Mouse (Mus musculus) hindbrain, embryonic 16.5 days (tissue): ENCODE measurements at regions not wholly inside any gene's neighbourhood (a gene's known extent, or its start where the extent isn't known, plus 50 kb on each side); places are given as distances from the start of the nearest gene placed in this dataset.

ENCODE experiments used
- ATAC-seq: fragments of 200-750 bp; cut with Nextera tagmentation; 2 replicates; pipeline ENCODE4 v1.8.0; 2017; ENCODE audit warnings: moderate TSS enrichment, moderate library complexity
- H3K27ac ChIP-seq: fragments of 300-500 bp; sonication (generic); 2 replicates; pipeline ENCODE4 v1.5.1; 2014; ENCODE audit warnings: low read depth, mild to moderate bottlenecking, control low read depth, low read length, moderate library complexity
- H3K27me3 ChIP-seq: fragments of 300-500 bp; sonication (generic); replicated peaks from 2 replicates; pipeline ENCODE4 v1.6.1; 2014; ENCODE audit warnings: low read length; ENCODE audit not compliant: control insufficient read depth, insufficient read depth
- H3K36me3 ChIP-seq: fragments of 300-500 bp; sonication (generic); 2 replicates; pipeline ENCODE4 v1.6.1; 2014; ENCODE audit warnings: mild to moderate bottlenecking, low read length, moderate library complexity, mixed read lengths; ENCODE audit not compliant: control insufficient read depth, insufficient read depth
- H3K4me1 ChIP-seq: fragments of 300-500 bp; sonication (generic); 2 replicates; pipeline ENCODE4 v1.6.1; 2014; ENCODE audit warnings: low read depth, low read length; ENCODE audit not compliant: control insufficient read depth, insufficient read depth
- H3K4me2 ChIP-seq: fragments of 300-500 bp; sonication (generic); 2 replicates; pipeline ENCODE4 v1.6.1; 2014; ENCODE audit warnings: mild to moderate bottlenecking, low read length, control low read depth, moderate library complexity
- H3K4me3 ChIP-seq: fragments of 300-500 bp; sonication (generic); 2 replicates; pipeline ENCODE4 v1.5.1; 2014; ENCODE audit warnings: mild to moderate bottlenecking, low read length, control low read depth, moderate library complexity
- H3K9ac ChIP-seq: fragments of 300-500 bp; sonication (generic); 2 replicates; pipeline ENCODE4 v1.6.1; 2014; ENCODE audit warnings: low read depth, mild to moderate bottlenecking, control low read depth, low read length, moderate library complexity
- H3K9me3 ChIP-seq: fragments of 300-500 bp; sonication (generic); 2 replicates; pipeline ENCODE4 v1.6.1; 2014; ENCODE audit warnings: mild to moderate bottlenecking, low read length, moderate library complexity; ENCODE audit not compliant: control insufficient read depth
- WGBS: fragments of 180-500 bp; shearing (Covaris S2); extraction: QIAGEN DNeasy Blood & Tissue Kit; methylation state at CpG from one replicate; pipeline ENCODE4 v1.1.7; 2014; 5-methylcytosine and 5-hydroxymethylcytosine counted together

GRCm38 (mm10) chr1:177338466-177339206 lies 80.6 kb upstream of the Akt3 start:
- peak overlapping the region; percentile 43 for H3K4me3 ChIP-seq
- no peaks in the 10 kb centered on the region for H3K36me3 ChIP-seq
- peak overlapping the region; percentile 81 for H3K27ac ChIP-seq
- no peaks in the 10 kb centered on the region for H3K27me3 ChIP-seq
- H3K4me2 ChIP-seq = peak overlapping the region; percentile 68
- ATAC-seq = peak; percentile 97
- H3K9ac ChIP-seq = peak overlapping the region; percentile 69
- peaks cover 4% of the 10 kb centered on the region for H3K4me1 ChIP-seq
- WGBS = 6% methylated on average over 32 of the region's 32 CpGs
- H3K9me3 ChIP-seq = no peaks in the 10 kb centered on the region

- Histone ChIP-seq H3K9me3 (no peaks in the 10 kb centered on the region), H3K27ac (no peak overlapping the region)
- ATAC-seq = no peak
Observed at GRCm38 (mm10) chr1:177337756-177338155, 79.8 kb upstream of the Akt3 start.

GRCm38 (mm10) chr1:177337141-177337540 lies 79.1 kb upstream of the Akt3 start:
- no peaks in the 10 kb centered on the region for H3K36me3 ChIP-seq
- no peaks in the 10 kb centered on the region for H3K27me3 ChIP-seq
- 93% methylated on average over 4 of the region's 4 CpGs for WGBS
- peaks cover 4% of the 10 kb centered on the region for H3K4me1 ChIP-seq
- no peak for ATAC-seq
- H3K9me3 ChIP-seq = no peaks in the 10 kb centered on the region
- H3K9ac ChIP-seq = no peak overlapping the region
- no peak overlapping the region for H3K4me3 ChIP-seq
- H3K27ac ChIP-seq = no peak overlapping the region
- no peak overlapping the region for H3K4me2 ChIP-seq

More at GRCm38 (mm10) chr1:177337756-177338155, 79.8 kb upstream of the Akt3 start:
- H3K27me3 ChIP-seq = no peaks in the 10 kb centered on the region
- no peak overlapping the region for H3K4me3 ChIP-seq
- H3K9ac ChIP-seq = no peak overlapping the region
- H3K4me2 ChIP-seq = no peak overlapping the region
- H3K36me3 ChIP-seq = no peaks in the 10 kb centered on the region
- peaks cover 4% of the 10 kb centered on the region for H3K4me1 ChIP-seq

- H3K27ac ChIP-seq = no peak overlapping the region
- H3K9ac ChIP-seq = no peak overlapping the region
- ATAC-seq = no peak
- 91% methylated on average over 2 of the region's 2 CpGs for WGBS
- peaks cover 4% of the 10 kb centered on the region for H3K4me1 ChIP-seq
- no peaks in the 10 kb centered on the region for H3K27me3 ChIP-seq
- no peak overlapping the region for H3K4me3 ChIP-seq
- no peak overlapping the region for H3K4me2 ChIP-seq
- no peaks in the 10 kb centered on the region for H3K36me3 ChIP-seq
- no peaks in the 10 kb centered on the region for H3K9me3 ChIP-seq
Observed at GRCm38 (mm10) chr1:177336436-177336835, 78.4 kb upstream of the Akt3 start.

GRCm38 (mm10) chr1:177335961-177336360 lies 78.0 kb upstream of the Akt3 start:
- 91% methylated on average over 6 of the region's 6 CpGs for WGBS
- Histone ChIP-seq H3K4me1 (peaks cover 4% of the 10 kb centered on the region), H3K27ac (no peak overlapping the region), H3K27me3 (no peaks in the 10 kb centered on the region), H3K4me2 (no peak overlapping the region), H3K9me3 (no peaks in the 10 kb centered on the region), H3K36me3 (no peaks in the 10 kb centered on the region), H3K9ac (no peak overlapping the region), H3K4me3 (no peak overlapping the region)
- ATAC-seq = no peak

GRCm38 (mm10) chr1:177323366-177323765 lies 65.4 kb upstream of the Akt3 start:
- Histone ChIP-seq H3K36me3 (no peaks in the 10 kb centered on the region), H3K27me3 (no peaks in the 10 kb centered on the region), H3K4me1 (peaks cover 3% of the 10 kb centered on the region), H3K9me3 (no peaks in the 10 kb centered on the region), H3K27ac (no peak overlapping the region), H3K4me2 (peak overlapping the region; percentile 70), H3K4me3 (peak overlapping the region; percentile 45; the same call in 1 of the 2 replicates), H3K9ac (no peak overlapping the region)
- 52% methylated on average over 4 of the region's 4 CpGs for WGBS
- ATAC-seq = no peak

- H3K4me1 ChIP-seq = peaks cover 3% of the 10 kb centered on the region
- H3K4me3 ChIP-seq = peak overlapping the region; percentile 45
- H3K4me2 ChIP-seq = peak overlapping the region; percentile 70
- peak; percentile 85 for ATAC-seq
- H3K36me3 ChIP-seq = no peaks in the 10 kb centered on the region
- WGBS = under 1% methylated on average over 40 of the region's 40 CpGs
- H3K27me3 ChIP-seq = no peaks in the 10 kb centered on the region
- H3K9me3 ChIP-seq = no peaks in the 10 kb centered on the region
- H3K9ac ChIP-seq = peak overlapping the region; percentile 58
- no peak overlapping the region for H3K27ac ChIP-seq
Observed at GRCm38 (mm10) chr1:177322745-177323299, 64.8 kb upstream of the Akt3 start.

- peak overlapping the region; percentile 45 for H3K4me3 ChIP-seq
- no peaks in the 10 kb centered on the region for H3K9me3 ChIP-seq
- WGBS = 2% methylated on average over 6 of the region's 6 CpGs
- ATAC-seq = peak; percentile 56
- H3K27ac ChIP-seq = no peak overlapping the region
- H3K4me2 ChIP-seq = peak overlapping the region; percentile 70
- H3K9ac ChIP-seq = peak overlapping the region; percentile 58
- H3K27me3 ChIP-seq = no peaks in the 10 kb centered on the region
- peaks cover 3% of the 10 kb centered on the region for H3K4me1 ChIP-seq
- no peaks in the 10 kb centered on the region for H3K36me3 ChIP-seq
Observed at GRCm38 (mm10) chr1:177322307-177322685, 64.3 kb upstream of the Akt3 start.

- Histone ChIP-seq H3K9ac (no peak overlapping the region), H3K9me3 (no peaks in the 10 kb centered on the region), H3K36me3 (no peaks in the 10 kb centered on the region), H3K27me3 (no peaks in the 10 kb centered on the region), H3K4me3 (no peak overlapping the region), H3K27ac (no peak overlapping the region), H3K4me2 (peak overlapping the region; percentile 70), H3K4me1 (peaks cover 3% of the 10 kb centered on the region)
- peak; percentile 31; the same call in 1 of the 2 replicates for ATAC-seq
- WGBS = 39% methylated on average over 5 of the region's 5 CpGs
Observed at GRCm38 (mm10) chr1:177321655-177322306, 63.8 kb upstream of the Akt3 start.
